Mouse (Mus musculus) CD4-positive naive resting alpha-beta T cell, adult 76 days (primary cell): ENCODE data around the gene Birc6. TPM values are rescaled to one million over a fixed set of nuclear protein-coding genes. Genes with fewer than 3 reads are reported as not detected.

Experiments used
- total RNA-seq: library from RNA; stranded (reverse); gene quantifications from one replicate; pipeline ENCODE4 v1.2.4, GENCODE M21; 2023

Birc6 gene
- total RNA-seq: 337 TPM

GRCm38 (mm10) chr17:74527729-74528607 lies at the start of gene Birc6:
Birc6 (plus strand) TSS chr17:74528295.

GRCm38 (mm10) chr17:74489024-74489900 lies 38.8 kb upstream of the Birc6 start, which contains the start of gene Yipf4:
Yipf4 (plus strand) TSS chr17:74489493.

DNA sequence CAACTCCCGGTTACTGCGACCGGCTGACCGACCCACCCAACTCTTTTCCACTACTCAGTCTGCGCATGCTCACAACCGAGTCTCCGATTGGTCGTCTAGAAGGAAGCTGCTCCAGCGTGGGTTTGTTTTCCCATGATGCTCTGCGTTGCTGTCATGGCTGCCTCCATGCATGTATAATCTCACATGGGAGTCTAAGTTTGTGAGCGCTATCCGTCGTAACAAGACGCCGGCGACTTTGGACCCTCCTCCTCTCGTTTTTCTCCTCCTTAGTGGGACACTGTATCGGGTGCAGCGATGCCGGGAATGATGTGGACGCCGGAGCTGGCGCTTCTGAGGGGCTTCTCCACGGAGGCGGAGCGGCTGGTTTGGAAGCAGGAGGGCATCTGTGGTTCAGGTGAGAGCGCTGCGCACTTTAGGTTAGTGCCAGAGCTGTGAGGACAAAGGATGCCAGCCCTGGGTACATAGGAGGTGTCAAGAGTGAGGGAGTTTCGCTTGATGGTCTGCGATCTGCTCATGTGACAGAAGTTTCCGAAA lies 189.6 kb downstream of the Birc6 start, which contains the start of gene Ttc27:
Gene Ttc27 (plus strand): TSS at position 115 of the 534 bp plus-strand sequence.

Other genes starting within 250 kb of the Birc6 start
- gene Memo1, start 232.8 kb upstream of the Birc6 start, total RNA-seq: 45.6 TPM
- gene Dpy30, start 204.4 kb upstream of the Birc6 start, total RNA-seq: 46.8 TPM
- gene Spast, start 189.3 kb upstream of the Birc6 start, total RNA-seq: 28.4 TPM
- 18.0 TPM for gene Slc30a6, start 132.7 kb upstream of the Birc6 start, total RNA-seq
- 2.3 TPM for gene Nlrc4, start 69.2 kb upstream of the Birc6 start, total RNA-seq
- gene Yipf4, start 38.8 kb upstream of the Birc6 start, total RNA-seq: 58.2 TPM
- 58.4 TPM for gene Ttc27, start 189.4 kb downstream of the Birc6 start, total RNA-seq